Mouse (Mus musculus): Measurements from ENCODE around the gene Ermard.
"Not testable (repeated sequence)": the region's sequence is repeated elsewhere in the genome, so short reads cannot be mapped to it uniquely, and the experiment has no call there.

The Ermard gene

GRCm38 (mm10) chr17:15041175-15041729 lies at the start of gene Ermard, which contains the start of the genes Tcte3 and Gm3448:
Gene Ermard (plus strand): TSS chr17:15041208.
Gene Tcte3 (minus strand): TSS chr17:15041488.
Gene Gm3448 (minus strand): TSS chr17:15041537.
- DNase-seq: peak; percentile 26

GRCm38 (mm10) chr17:14992522-14993138 lies 48.4 kb upstream of the Ermard start:
- not testable (repeated sequence) for DNase-seq

DNA sequence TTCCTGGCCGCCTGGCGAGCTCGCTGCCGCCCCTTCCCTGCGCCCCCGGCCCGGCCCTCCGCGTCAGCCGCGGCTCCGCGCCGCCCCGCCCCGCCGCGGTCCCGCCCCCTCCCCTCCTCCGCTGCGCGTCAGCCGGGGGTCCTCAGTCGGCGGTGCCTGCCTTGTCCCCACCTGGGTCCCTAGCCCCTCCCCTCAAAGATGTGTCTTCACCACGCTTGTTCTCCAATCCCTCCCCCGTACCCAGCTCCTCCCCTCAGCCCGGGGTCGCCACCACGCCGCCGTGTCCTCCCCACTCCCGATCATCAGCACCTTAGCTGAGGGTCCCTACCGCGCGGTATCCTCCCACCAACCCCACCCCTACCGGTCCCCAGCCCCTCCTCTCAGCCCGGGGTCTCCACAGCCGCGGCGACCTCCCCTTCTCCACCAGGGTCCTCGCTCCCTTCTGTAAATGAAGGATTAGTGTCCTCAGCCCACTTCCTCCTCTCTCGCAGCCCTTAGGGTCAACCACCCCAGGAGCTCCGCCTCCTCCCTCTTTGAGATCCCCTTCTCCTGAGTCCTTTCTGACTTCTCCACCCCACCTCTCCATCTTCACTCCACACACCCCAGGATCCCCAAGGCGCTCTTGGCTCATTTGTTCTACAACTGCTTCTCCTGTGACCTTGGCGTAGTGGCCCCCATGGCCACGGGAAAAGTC lies 47.7 kb upstream of the Ermard start:
- DNase-seq: not testable (repeated sequence)

GRCm38 (mm10) chr17:14994140-14994539 lies 46.9 kb upstream of the Ermard start:
- not testable (repeated sequence) for DNase-seq

- not testable (repeated sequence) for DNase-seq
Observed at GRCm38 (mm10) chr17:15000047-15000446, 41.0 kb upstream of the Ermard start.

DNA sequence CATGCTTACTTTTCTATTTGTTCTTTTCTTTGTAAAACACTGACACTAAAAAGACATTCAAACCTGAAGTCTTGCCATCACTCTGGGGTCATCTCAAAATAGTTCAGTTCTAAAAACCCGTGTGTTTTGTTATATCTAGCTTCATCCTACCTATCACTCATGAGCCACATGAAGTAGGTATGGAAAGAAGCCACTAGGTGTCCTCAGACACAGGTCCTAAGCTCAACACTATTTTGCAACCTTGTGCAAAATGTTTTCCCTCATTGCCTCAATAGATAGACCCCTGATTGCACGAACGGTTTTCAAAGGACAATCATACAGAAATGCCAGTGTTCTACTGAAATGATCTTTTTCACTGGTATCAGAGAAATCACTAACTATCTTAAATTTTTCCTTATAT lies 31.9 kb upstream of the Ermard start:
- not testable (repeated sequence) for DNase-seq

GRCm38 (mm10) chr17:15009706-15010413 lies 31.1 kb upstream of the Ermard start, which contains the start of gene Gm3435:
Gene Gm3435 (plus strand): TSS chr17:15010176.
- not testable (repeated sequence) for DNase-seq

GRCm38 (mm10) chr17:15021503-15022220 lies 19.3 kb upstream of the Ermard start:
- DNase-seq: peak; percentile 4

DNA sequence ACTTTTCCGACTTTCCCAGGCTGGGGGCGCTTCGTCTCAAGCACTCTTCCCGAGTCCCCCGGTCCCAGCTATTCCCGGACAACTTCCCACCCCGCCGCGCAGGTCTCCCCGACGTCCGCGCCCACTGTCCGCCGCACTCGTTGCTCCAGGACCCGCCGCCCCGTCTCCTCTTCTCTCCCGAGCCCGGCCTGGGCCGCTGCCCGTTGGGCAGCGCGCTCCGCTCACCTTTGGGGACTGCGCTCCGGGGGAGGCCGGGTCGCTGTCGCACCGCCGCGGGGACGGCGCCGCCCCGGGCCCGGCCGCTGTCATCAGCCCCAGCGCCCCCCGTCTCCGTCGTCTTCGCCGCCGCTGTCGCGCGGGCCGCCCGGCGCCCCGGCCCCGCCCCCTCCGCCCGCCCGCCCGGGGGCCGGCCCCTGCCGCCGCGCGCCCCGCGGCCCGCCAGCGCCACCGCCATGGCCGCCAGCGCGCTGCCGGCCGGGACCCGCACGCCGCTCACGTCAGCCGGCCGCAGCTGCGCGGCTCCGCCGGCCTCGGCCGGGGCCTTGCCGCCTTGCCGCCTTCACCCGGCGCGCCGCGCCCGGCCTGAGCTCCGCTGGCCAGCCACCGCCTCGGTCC lies 17.0 kb upstream of the Ermard start:
- DNase-seq: not testable (repeated sequence)

GRCm38 (mm10) chr17:15024502-15025193 lies 16.4 kb upstream of the Ermard start:
- not testable (repeated sequence) for DNase-seq

DNA sequence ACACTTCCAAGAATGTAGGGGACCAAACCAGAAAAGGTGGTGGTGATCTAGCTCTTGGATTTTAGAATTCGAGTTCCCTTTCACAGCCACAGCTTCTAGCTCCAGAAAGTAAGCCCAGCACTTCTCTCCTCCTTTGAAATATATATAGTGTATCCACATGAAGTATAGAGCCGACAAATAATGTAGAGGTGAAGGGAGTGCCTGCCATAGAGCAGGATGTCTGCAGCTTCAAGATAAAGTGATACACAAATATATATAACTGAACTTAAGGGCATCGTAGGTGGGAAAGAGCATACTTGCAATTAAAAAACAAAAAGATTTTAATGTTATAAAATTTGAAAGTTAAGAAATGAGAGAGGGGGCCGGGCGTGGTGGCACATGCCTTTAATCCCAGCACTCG lies 15.5 kb upstream of the Ermard start:
- not testable (repeated sequence) for DNase-seq

DNA sequence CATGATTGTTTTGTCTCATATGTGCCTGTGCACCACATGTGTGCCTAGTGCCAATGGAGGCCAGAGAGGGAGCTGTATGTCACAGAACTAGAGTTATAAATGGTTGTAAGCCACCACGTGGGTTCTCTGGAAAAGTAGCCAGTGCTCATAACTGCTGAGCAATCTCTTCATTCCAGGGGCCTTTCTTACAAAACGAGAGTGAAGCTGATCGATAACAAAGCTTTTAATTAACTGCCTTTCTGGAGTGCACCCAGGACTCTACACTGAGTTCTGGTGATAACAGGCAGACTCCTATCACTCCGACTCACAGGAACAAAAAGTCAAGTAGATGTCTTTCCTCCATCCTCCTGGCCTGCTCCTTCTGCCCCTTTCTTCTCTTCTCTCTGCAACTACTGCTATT lies 9.6 kb upstream of the Ermard start:
- DNase-seq: not testable (repeated sequence)

DNA sequence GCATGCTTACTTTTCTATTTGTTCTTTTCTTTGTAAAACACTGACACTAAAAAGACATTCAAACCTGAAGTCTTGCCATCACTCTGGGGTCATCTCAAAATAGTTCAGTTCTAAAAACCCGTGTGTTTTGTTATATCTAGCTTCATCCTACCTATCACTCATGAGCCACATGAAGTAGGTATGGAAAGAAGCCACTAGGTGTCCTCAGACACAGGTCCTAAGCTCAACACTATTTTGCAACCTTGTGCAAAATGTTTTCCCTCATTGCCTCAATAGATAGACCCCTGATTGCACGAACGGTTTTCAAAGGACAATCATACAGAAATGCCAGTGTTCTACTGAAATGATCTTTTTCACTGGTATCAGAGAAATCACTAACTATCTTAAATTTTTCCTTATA lies 553 bp upstream of the Ermard start:
- DNase-seq: not testable (repeated sequence)

DNA sequence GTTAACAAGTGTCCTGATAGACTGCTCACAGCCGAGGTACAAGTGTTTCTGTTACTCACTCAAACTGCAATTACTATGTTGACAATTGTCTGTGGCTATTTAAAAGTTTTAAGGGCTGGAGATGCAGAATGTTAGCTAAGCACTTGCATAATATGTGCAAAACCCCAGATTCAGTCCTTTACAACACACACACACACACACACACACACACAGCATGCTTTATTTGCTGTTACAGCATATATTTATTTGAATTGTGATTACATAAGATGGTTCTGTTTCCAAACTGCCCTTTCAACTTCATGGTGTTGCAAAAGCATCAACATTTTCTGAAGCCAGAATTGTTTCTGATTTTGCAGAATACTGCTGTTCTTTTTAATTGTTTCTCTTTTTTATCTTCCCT lies 9.3 kb downstream of the Ermard start:
- not testable (repeated sequence) for DNase-seq

DNA sequence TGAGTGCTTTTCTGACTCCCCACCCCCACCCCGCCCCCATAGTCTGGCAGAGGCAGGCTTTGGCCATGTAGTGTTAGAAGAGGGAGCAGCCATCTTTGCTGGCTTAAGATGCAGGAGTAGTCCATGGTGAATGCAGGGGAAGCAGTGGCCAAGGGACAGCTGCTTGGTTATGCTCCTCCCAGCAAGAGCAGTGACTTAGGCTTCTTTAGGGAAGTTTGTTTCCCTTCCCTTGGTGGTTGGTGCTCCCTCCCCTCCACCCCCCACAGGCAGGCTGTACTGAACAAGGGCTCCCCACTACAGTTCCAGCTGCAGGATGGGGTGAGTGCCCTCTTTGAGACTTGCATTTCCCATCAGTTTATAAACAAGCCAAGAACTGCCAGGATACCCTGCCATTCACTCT lies 11.8 kb downstream of the Ermard start:
- DNase-seq: not testable (repeated sequence)

- not testable (repeated sequence) for DNase-seq
Observed at GRCm38 (mm10) chr17:15053183-15053828, 12.3 kb downstream of the Ermard start.

GRCm38 (mm10) chr17:15053829-15054200 lies 12.8 kb downstream of the Ermard start:
- DNase-seq: not testable (repeated sequence)

DNA sequence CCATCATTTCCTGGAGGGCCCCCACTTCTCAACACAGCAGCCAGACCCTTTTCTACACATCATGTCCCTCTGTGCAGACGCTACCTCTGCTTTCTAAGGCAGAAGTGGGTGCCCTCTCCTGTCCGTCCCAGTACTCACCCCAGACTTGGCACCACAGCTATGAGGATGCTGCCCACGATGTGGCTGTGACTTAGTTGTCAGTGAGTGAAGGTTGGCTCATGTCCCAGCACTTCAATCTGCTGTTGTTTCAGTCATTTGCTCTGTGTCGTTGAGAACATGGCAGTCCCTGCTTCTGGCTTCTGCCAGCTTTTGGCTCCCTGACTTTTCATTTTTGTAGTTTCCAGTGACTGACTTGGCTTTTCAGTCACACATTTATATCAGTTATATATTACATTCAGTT lies 14.9 kb downstream of the Ermard start:
- DNase-seq: no peak

DNA sequence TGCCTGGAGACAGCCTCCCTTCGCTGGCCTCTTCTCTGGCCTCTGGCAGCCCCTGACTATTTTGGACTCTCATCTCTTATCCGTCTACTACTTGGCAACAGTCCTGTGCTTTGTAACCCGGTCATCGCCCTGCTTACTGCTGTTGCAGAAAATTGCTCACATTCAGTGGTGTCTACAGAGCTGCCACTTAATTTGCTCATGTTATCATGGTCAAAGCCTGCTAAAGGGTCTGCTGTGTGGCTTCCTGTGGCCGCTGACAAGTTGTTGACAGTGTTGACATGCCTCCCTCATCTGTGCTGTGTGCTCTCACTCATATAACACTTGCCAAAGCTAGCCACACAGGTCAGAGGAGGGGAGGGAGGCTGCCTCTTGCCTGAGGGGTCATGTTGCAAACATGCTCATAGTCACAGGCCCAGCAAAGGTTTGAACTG lies 17.2 kb downstream of the Ermard start:
- no peak for DNase-seq

DNA sequence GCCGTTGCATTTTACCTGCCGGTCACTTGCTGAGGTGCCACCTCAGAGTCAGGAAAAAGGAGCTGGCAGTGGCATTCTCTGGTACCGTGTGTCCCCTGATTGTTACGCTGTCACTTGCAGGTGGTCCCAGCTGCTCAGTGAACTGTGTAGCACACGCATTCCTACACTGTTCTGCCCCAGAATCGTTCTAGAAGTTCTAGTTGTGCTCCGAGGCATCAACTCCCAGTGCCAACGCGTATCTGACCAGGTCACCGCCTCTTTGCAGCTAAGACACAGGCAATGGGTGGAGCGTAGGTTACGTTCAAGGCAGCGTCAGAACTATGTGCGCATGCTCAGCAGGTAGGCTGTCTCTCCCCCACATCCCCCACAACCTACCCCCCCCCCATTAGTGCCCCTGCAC lies 18.6 kb downstream of the Ermard start:
- no peak for DNase-seq

- DNase-seq: no peak
Observed at GRCm38 (mm10) chr17:15060356-15060755, 19.3 kb downstream of the Ermard start.
